Mouse (Mus musculus) brain, embryonic 14.5 days (tissue): ENCODE measurements around the gene Itga3. TPM values are rescaled to one million over a fixed set of nuclear protein-coding genes. Genes with fewer than 3 reads are reported as not detected.

ENCODE experiments used
- DNase-seq: peaks from one replicate; pipeline ENCODE4 v3.0.0-alpha.2; 2011; ENCODE audit warnings: low read depth
- CTCF ChIP-seq: fragments of 200-500 bp; IDR thresholded peaks from 2 replicates; pipeline ENCODE4 v1.5.1; 2012; ENCODE audit warnings: inconsistent platforms, mild to moderate bottlenecking, moderate library complexity, borderline replicate concordance; ENCODE audit not compliant: insufficient read depth, insufficient read length; ENCODE audit errors: extremely low read depth
- POLR2A ChIP-seq: fragments of 200-500 bp; IDR thresholded peaks from 2 replicates; pipeline ENCODE4 v1.6.1; 2012; ENCODE audit warnings: mild to moderate bottlenecking, inconsistent platforms, borderline replicate concordance; ENCODE audit not compliant: poor library complexity, insufficient read depth, insufficient read length, severe bottlenecking; ENCODE audit errors: extremely low read depth
- polyA plus RNA-seq: library from polyadenylated mRNA; depleted of rRNA; stranded (reverse); fragments of >200 nt; gene quantifications from 2 replicates; pipeline ENCODE4 v1.2.3, GENCODE M21; 2012

Gene Itga3
- polyA plus RNA-seq, 1 experiment = 29.3 TPM

DNA sequence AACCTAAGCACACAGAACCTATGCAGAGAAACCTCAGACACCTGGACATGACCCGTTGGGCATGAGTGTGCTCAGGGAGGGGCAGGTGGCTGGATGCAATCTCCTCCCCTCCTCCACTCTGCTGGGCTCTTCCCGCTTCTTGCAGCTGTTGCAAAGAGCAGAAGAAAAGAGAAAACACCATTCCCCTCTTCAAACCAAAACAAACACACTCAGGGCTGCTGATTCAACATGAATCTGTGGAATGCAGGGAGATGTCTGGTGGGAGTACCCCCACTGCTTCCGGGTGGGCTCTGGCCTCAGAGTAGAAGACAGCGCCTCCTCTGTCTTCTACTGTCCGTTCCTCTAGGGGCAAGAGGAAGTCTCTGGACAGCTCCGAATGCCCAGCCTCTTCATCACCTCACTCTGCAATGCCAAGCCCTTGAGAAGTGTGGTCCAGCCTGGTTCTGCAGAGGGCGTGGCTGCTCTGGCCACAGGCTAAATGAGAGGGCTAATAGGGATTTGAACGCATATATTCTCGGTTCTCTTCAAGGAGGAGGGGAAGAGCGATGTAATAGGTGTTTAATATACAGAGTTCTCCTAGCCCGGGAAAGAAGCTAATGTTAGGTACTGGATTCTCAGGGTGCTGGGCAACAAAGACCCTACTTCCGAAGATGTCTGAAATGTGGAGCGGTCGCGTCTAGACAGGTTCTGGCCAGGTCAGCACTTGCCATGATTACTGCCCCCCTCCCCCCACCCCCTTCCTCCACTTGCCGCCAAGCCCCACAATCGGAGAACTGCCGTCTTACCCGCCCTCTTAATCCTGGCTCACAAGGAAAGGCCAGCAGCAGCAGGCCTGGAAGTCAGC lies 1.2 kb downstream of the Itga3 start:
- DNase-seq = peak; percentile 18
- 0 out of 2 replicates have a peak, but pooled peaks have one; percentile 8 for TF ChIP-seq CTCF
- TF ChIP-seq POLR2A = no peak

DNA sequence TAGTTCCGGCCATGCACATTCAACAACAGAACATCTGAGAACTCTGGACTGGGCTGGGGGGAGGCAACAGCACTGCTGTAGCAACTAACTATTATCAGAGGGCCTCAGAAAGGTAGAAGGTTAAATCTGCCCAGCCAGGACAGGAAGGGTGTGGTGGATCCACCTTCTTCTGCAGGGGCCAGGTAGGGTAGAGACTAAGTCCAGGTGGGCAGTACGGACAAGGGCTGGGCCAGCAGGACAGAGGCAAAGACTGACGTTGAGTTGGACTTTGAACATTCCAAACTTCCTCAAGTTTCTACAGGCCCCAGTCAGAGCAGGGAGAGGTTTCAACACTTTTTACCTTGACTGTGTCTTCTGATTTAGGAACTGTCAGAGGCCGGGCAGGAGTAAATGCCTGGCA lies 1.9 kb downstream of the Itga3 start:
- TF ChIP-seq POLR2A = no peak
- no peak for TF ChIP-seq CTCF
- DNase-seq = no peak

DNA sequence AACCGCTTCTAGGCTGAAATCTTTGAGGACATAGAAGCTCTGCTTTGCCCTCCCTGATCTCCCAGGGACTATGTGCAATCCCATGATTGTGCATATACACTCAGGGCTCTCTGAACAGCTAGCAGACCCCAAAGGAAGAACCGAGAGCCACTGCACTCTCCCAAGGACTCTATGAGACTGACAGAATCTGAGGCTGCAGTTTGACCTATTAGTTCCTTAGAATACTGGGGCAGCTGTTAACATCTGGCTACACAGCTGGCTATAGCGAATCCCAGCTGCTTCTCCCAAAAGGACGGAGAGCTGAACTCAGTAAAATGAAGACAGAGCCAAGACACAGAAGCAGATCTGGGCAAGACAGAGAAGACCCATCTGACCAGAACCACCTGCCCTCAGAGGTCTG lies 2.8 kb downstream of the Itga3 start:
- DNase-seq = no peak
- TF ChIP-seq CTCF (no peak), POLR2A (no peak)

- no peak for DNase-seq
- TF ChIP-seq CTCF (no peak), POLR2A (no peak)
Measured at GRCm38 (mm10) chr11:95072804-95073203, 3.8 kb downstream of the Itga3 start.

DNA sequence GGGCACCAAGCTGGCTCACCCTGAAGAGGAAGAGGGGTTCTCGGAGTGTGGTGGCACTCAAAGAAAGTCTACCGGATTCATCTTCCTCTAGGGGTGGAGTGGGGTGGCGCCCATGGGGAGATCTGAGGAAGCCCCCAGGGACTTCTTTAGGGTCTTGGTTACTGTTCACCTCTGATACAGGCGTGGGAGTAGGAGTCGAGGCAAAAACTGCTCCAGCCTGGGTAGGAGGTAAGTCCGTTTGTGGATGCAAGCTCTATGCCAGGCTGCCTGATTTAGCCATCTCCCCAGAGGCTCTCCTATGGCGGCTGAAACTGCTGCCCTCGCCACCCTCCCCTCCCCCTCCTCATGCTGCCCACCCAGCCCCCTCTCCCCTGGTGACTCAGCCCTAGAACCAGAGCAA lies 4.5 kb downstream of the Itga3 start:
- no peak for DNase-seq
- TF ChIP-seq POLR2A (no peak), CTCF (no peak)

GRCm38 (mm10) chr11:95071266-95071665 lies 5.3 kb downstream of the Itga3 start:
- DNase-seq = peak; percentile 47
- TF ChIP-seq POLR2A (no peak), CTCF (no peak)

- TF ChIP-seq CTCF = no peak
- TF ChIP-seq POLR2A = no peak
- no peak for DNase-seq
Measured at GRCm38 (mm10) chr11:95070140-95071107, 6.2 kb downstream of the Itga3 start.

- TF ChIP-seq CTCF (no peak), POLR2A (no peak)
- DNase-seq = no peak
Measured at GRCm38 (mm10) chr11:95069226-95069957, 7.2 kb downstream of the Itga3 start.

DNA sequence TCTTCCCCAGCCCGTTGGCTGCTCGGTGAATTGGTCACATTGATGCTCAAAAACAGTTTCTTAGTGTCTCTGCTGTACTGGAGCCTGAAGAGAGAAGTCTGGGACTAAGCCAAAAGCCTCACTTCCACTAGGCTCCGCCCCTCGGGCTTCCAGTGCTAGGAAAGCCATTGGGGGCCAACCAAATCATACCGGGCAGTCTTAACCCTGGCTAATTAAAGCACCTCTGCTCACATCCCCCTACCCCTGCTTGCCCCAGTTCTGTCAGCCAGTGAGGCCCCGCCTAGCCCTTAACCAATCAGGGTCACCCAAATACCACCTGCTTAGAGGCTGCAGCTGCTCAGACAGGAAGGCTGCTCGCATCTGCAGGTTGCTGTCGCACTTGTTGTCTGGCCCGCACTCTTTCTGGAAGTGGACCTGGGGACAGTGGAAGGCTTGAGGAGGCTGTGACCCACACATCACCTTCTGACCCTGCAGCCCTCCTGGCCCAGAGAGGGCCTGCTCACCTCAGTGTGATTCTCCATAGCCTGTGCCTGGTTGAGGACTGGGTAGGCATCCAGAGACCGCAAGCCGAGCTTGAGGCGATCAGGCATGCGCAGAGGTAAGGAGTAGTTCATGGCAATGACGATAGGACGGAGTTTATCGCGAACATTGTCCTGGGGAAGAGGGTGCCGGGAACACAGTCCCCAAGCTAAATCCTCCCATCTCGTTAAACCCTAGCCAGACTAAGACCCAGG lies 19.7 kb downstream of the Itga3 start:
- peak; percentile 53 for DNase-seq
- TF ChIP-seq CTCF (no peak), POLR2A (no peak)

- DNase-seq = no peak
Measured at GRCm38 (mm10) chr11:95053062-95053461, 23.5 kb downstream of the Itga3 start.

More at GRCm38 (mm10) chr11:95053062-95053461, 23.5 kb downstream of the Itga3 start:
- TF ChIP-seq POLR2A = no peak
- TF ChIP-seq CTCF = no peak
